Mouse (Mus musculus): ENCODE measurements at regions not wholly inside any gene's neighbourhood (a gene's known extent, or its start where the extent isn't known, plus 50 kb on each side); places are given as distances from the start of the nearest gene placed in this dataset.

GRCm38 (mm10) chr8:60372681-60373398 is 130.2 kb downstream of the Gm10283 start:
- no peaks in the 10 kb centered on the region for H3K4me1 ChIP-seq (ENCODE audit: control insufficient read depth, insufficient read depth, low read length)
- H3K27me3 ChIP-seq (ENCODE audit: control insufficient read depth, insufficient read depth, low read length), result no peaks in the 10 kb centered on the region
- no peak for TF ChIP-seq POLR2A (IDR thresholded peaks at IDR 0.05; ENCODE audit: control insufficient read depth, low read depth, low read length)
- TF ChIP-seq CTCF (IDR thresholded peaks at IDR 0.05; ENCODE audit: control insufficient read depth, insufficient read depth, insufficient replicate concordance, low read depth, low read length), result no peak
- no peak overlapping the region for H3K27ac ChIP-seq (ENCODE audit: control insufficient read depth, insufficient read depth, low read depth, low read length)
- H3K4me3 ChIP-seq (ENCODE audit: control insufficient read depth, low read depth, low read length), result no peak overlapping the region
- H3K36me3 ChIP-seq (ENCODE audit: control insufficient read depth, insufficient read depth, low read length), result no peaks in the 10 kb centered on the region

- H3K27ac ChIP-seq (ENCODE audit: control insufficient read depth, insufficient read depth, low read depth, low read length), result no peak overlapping the region
- H3K27me3 ChIP-seq (ENCODE audit: control insufficient read depth, insufficient read depth, low read length), result no peaks in the 10 kb centered on the region
- no peaks in the 10 kb centered on the region for H3K36me3 ChIP-seq (ENCODE audit: control insufficient read depth, insufficient read depth, low read length)
- no peak overlapping the region for H3K4me3 ChIP-seq (ENCODE audit: control insufficient read depth, low read depth, low read length)
- no peaks in the 10 kb centered on the region for H3K4me1 ChIP-seq (ENCODE audit: control insufficient read depth, insufficient read depth, low read length)
- no peak for TF ChIP-seq CTCF (IDR thresholded peaks at IDR 0.05; ENCODE audit: control insufficient read depth, insufficient read depth, insufficient replicate concordance, low read depth, low read length)
- no peak for TF ChIP-seq POLR2A (IDR thresholded peaks at IDR 0.05; ENCODE audit: control insufficient read depth, low read depth, low read length)
Measured at GRCm38 (mm10) chr8:60348291-60348690, 154.7 kb downstream of the Gm10283 start.

- Histone ChIP-seq H3K4me3 (ENCODE audit: control insufficient read depth, low read depth, low read length) (no peak overlapping the region), H3K36me3 (ENCODE audit: control insufficient read depth, insufficient read depth, low read length) (no peaks in the 10 kb centered on the region), H3K4me1 (ENCODE audit: control insufficient read depth, insufficient read depth, low read length) (no peaks in the 10 kb centered on the region), H3K27me3 (ENCODE audit: control insufficient read depth, insufficient read depth, low read length) (no peaks in the 10 kb centered on the region), H3K27ac (ENCODE audit: control insufficient read depth, insufficient read depth, low read depth, low read length) (no peak overlapping the region)
- TF ChIP-seq POLR2A (IDR thresholded peaks at IDR 0.05; ENCODE audit: control insufficient read depth, low read depth, low read length), result no peak
- TF ChIP-seq CTCF (IDR thresholded peaks at IDR 0.05; ENCODE audit: control insufficient read depth, insufficient read depth, insufficient replicate concordance, low read depth, low read length), result no peak
Measured at GRCm38 (mm10) chr8:60345830-60346420, 157.1 kb downstream of the Gm10283 start.

- H3K27ac ChIP-seq (ENCODE audit: control insufficient read depth, insufficient read depth, low read depth, low read length), result no peak overlapping the region
- no peaks in the 10 kb centered on the region for H3K27me3 ChIP-seq (ENCODE audit: control insufficient read depth, insufficient read depth, low read length)
- H3K36me3 ChIP-seq (ENCODE audit: control insufficient read depth, insufficient read depth, low read length), result no peaks in the 10 kb centered on the region
- no peak for TF ChIP-seq CTCF (IDR thresholded peaks at IDR 0.05; ENCODE audit: control insufficient read depth, insufficient read depth, insufficient replicate concordance, low read depth, low read length)
- TF ChIP-seq POLR2A (IDR thresholded peaks at IDR 0.05; ENCODE audit: control insufficient read depth, low read depth, low read length), result no peak
- H3K4me1 ChIP-seq (ENCODE audit: control insufficient read depth, insufficient read depth, low read length), result no peaks in the 10 kb centered on the region
- H3K4me3 ChIP-seq (ENCODE audit: control insufficient read depth, low read depth, low read length), result no peak overlapping the region
Measured at GRCm38 (mm10) chr8:60315478-60315877, 187.5 kb downstream of the Gm10283 start.

GRCm38 (mm10) chr8:60313977-60314854 is 188.8 kb downstream of the Gm10283 start:
- Histone ChIP-seq H3K4me1 (ENCODE audit: control insufficient read depth, insufficient read depth, low read length) (no peaks in the 10 kb centered on the region), H3K36me3 (ENCODE audit: control insufficient read depth, insufficient read depth, low read length) (no peaks in the 10 kb centered on the region), H3K27ac (ENCODE audit: control insufficient read depth, insufficient read depth, low read depth, low read length) (no peak overlapping the region), H3K4me3 (ENCODE audit: control insufficient read depth, low read depth, low read length) (no peak overlapping the region), H3K27me3 (ENCODE audit: control insufficient read depth, insufficient read depth, low read length) (no peaks in the 10 kb centered on the region)
- TF ChIP-seq POLR2A (IDR thresholded peaks at IDR 0.05; ENCODE audit: control insufficient read depth, low read depth, low read length) (no peak), CTCF (IDR thresholded peaks at IDR 0.05; ENCODE audit: control insufficient read depth, insufficient read depth, insufficient replicate concordance, low read depth, low read length) (no peak)

GRCm38 (mm10) chr8:60310136-60310535 is 192.9 kb downstream of the Gm10283 start:
- H3K27me3 ChIP-seq (ENCODE audit: control insufficient read depth, insufficient read depth, low read length), result no peaks in the 10 kb centered on the region
- TF ChIP-seq POLR2A (IDR thresholded peaks at IDR 0.05; ENCODE audit: control insufficient read depth, low read depth, low read length) (no peak), CTCF (IDR thresholded peaks at IDR 0.05; ENCODE audit: control insufficient read depth, insufficient read depth, insufficient replicate concordance, low read depth, low read length) (no peak)
- no peaks in the 10 kb centered on the region for H3K4me1 ChIP-seq (ENCODE audit: control insufficient read depth, insufficient read depth, low read length)
- no peaks in the 10 kb centered on the region for H3K36me3 ChIP-seq (ENCODE audit: control insufficient read depth, insufficient read depth, low read length)
- no peak overlapping the region for H3K4me3 ChIP-seq (ENCODE audit: control insufficient read depth, low read depth, low read length)
- H3K27ac ChIP-seq (ENCODE audit: control insufficient read depth, insufficient read depth, low read depth, low read length), result no peak overlapping the region

- no peaks in the 10 kb centered on the region for H3K36me3 ChIP-seq (ENCODE audit: control insufficient read depth, insufficient read depth, low read length)
- no peak overlapping the region for H3K27ac ChIP-seq (ENCODE audit: control insufficient read depth, insufficient read depth, low read depth, low read length)
- H3K4me3 ChIP-seq (ENCODE audit: control insufficient read depth, low read depth, low read length), result no peak overlapping the region
- TF ChIP-seq CTCF (IDR thresholded peaks at IDR 0.05; ENCODE audit: control insufficient read depth, insufficient read depth, insufficient replicate concordance, low read depth, low read length), result no peak
- no peak for TF ChIP-seq POLR2A (IDR thresholded peaks at IDR 0.05; ENCODE audit: control insufficient read depth, low read depth, low read length)
- H3K4me1 ChIP-seq (ENCODE audit: control insufficient read depth, insufficient read depth, low read length), result no peaks in the 10 kb centered on the region
- no peaks in the 10 kb centered on the region for H3K27me3 ChIP-seq (ENCODE audit: control insufficient read depth, insufficient read depth, low read length)
Measured at GRCm38 (mm10) chr8:60301282-60301681, 201.7 kb downstream of the Gm10283 start.

Data from testis, adult 2 months (tissue).